Mouse (Mus musculus) olfactory bulb, adult 2 months (tissue): ENCODE measurements around the gene 1700019D03Rik. TPM values are rescaled to one million over a fixed set of nuclear protein-coding genes. Genes with fewer than 3 reads are reported as not detected.

Experiments used
- H3K27ac ChIP-seq: fragments of 200-500 bp; 2 replicates; pipeline ENCODE4 v1.5.1; 2012; ENCODE audit warnings: low read depth, low read length; ENCODE audit not compliant: insufficient read depth
- H3K4me1 ChIP-seq: fragments of 200-500 bp; 2 replicates; pipeline ENCODE4 v1.6.1; 2012; ENCODE audit warnings: low read length; ENCODE audit not compliant: control insufficient read depth, insufficient read depth
- H3K4me3 ChIP-seq: fragments of 200-500 bp; 2 replicates; pipeline ENCODE4 v1.5.1; 2012; ENCODE audit warnings: mild to moderate bottlenecking, low read depth, low read length, moderate library complexity; ENCODE audit not compliant: insufficient read depth
- CTCF ChIP-seq: fragments of 200-500 bp; IDR thresholded peaks from 2 replicates; pipeline ENCODE4 v1.5.1; 2012; ENCODE audit warnings: low read depth, mild to moderate bottlenecking, low read length, moderate library complexity; ENCODE audit not compliant: insufficient read depth
- POLR2A ChIP-seq: fragments of 200-500 bp; IDR thresholded peaks from 2 replicates; pipeline ENCODE4 v1.6.1; 2012; ENCODE audit warnings: mild to moderate bottlenecking, low read depth, low read length, moderate library complexity; ENCODE audit not compliant: insufficient read depth
- WGBS: fragments of 180-500 bp; shearing (Covaris S2); methylation state at CpG from one replicate; pipeline ENCODE4 v1.1.7; 2018; 5-methylcytosine and 5-hydroxymethylcytosine counted together
- polyA plus RNA-seq: library from polyadenylated mRNA; stranded (reverse); fragments of >200 nt; gene quantifications from 2 replicates; pipeline ENCODE4 v1.2.4, GENCODE M21; 2012; ENCODE audit warnings: low replicate concordance; ENCODE audit not compliant: missing spikeins, insufficient read depth, insufficient read length

Gene 1700019D03Rik
- polyA plus RNA-seq, 1 experiment, result not detected

- 74% methylated on average over 6 of the region's 6 CpGs for WGBS
- no peaks in the 10 kb centered on the region for H3K4me1 ChIP-seq
- H3K4me3 ChIP-seq, result no peak overlapping the region
- H3K27ac ChIP-seq, result no peak overlapping the region
- TF ChIP-seq CTCF (no peak), POLR2A (no peak)
Observed at GRCm38 (mm10) chr1:52960191-52960590, 59.8 kb downstream of the 1700019D03Rik start.

GRCm38 (mm10) chr1:52956746-52957145 lies 63.2 kb downstream of the 1700019D03Rik start:
- H3K27ac ChIP-seq, result no peak overlapping the region
- WGBS, result 49% methylated on average over 4 of the region's 4 CpGs
- TF ChIP-seq POLR2A, result no peak
- no peak for TF ChIP-seq CTCF
- peaks cover 5% of the 10 kb centered on the region; the same call in 1 of the 2 replicates for H3K4me1 ChIP-seq
- H3K4me3 ChIP-seq, result no peak overlapping the region

GRCm38 (mm10) chr1:52955102-52955501 lies 64.9 kb downstream of the 1700019D03Rik start:
- no peak overlapping the region for H3K27ac ChIP-seq
- WGBS, result 53% methylated on average over 6 of the region's 6 CpGs
- peaks cover 5% of the 10 kb centered on the region; the same call in 1 of the 2 replicates for H3K4me1 ChIP-seq
- H3K4me3 ChIP-seq, result no peak overlapping the region
- no peak for TF ChIP-seq CTCF
- TF ChIP-seq POLR2A, result no peak

- no peak for TF ChIP-seq CTCF
- no peak for TF ChIP-seq POLR2A
- 91% methylated on average over 2 of the region's 2 CpGs for WGBS
- H3K27ac ChIP-seq, result no peak overlapping the region
- peaks cover 8% of the 10 kb centered on the region for H3K4me1 ChIP-seq
- H3K4me3 ChIP-seq, result no peak overlapping the region
Observed at GRCm38 (mm10) chr1:52954456-52954855, 65.5 kb downstream of the 1700019D03Rik start.

- Histone ChIP-seq H3K4me3 (no peak overlapping the region), H3K4me1 (peaks cover 8% of the 10 kb centered on the region), H3K27ac (no peak overlapping the region)
- TF ChIP-seq POLR2A (no peak), CTCF (no peak)
- WGBS, result 41% methylated on average over 4 of the region's 4 CpGs
Observed at GRCm38 (mm10) chr1:52953548-52953947, 66.4 kb downstream of the 1700019D03Rik start.

GRCm38 (mm10) chr1:52952551-52953397 lies 67.2 kb downstream of the 1700019D03Rik start:
- peak overlapping the region; percentile 74 for H3K27ac ChIP-seq
- 4% methylated on average over 47 of the region's 47 CpGs for WGBS
- peak overlapping the region; percentile 60 for H3K4me3 ChIP-seq
- peaks cover 8% of the 10 kb centered on the region for H3K4me1 ChIP-seq
- TF ChIP-seq POLR2A (no peak; the same call in 1 of the 2 replicates), CTCF (no peak)

GRCm38 (mm10) chr1:52952143-52952542 lies 67.8 kb downstream of the 1700019D03Rik start:
- TF ChIP-seq CTCF (no peak), POLR2A (no peak)
- 8% methylated on average over 5 of the region's 5 CpGs for WGBS
- Histone ChIP-seq H3K4me1 (peaks cover 8% of the 10 kb centered on the region), H3K4me3 (peak overlapping the region; percentile 60), H3K27ac (peak overlapping the region; percentile 74)

GRCm38 (mm10) chr1:52951146-52951868 lies 68.7 kb downstream of the 1700019D03Rik start:
- WGBS, result 58% methylated on average over 5 of the region's 5 CpGs
- peaks cover 8% of the 10 kb centered on the region for H3K4me1 ChIP-seq
- H3K4me3 ChIP-seq, result no peak overlapping the region
- H3K27ac ChIP-seq, result no peak overlapping the region
- TF ChIP-seq CTCF, result no peak
- no peak for TF ChIP-seq POLR2A

- TF ChIP-seq POLR2A, result no peak
- TF ChIP-seq CTCF, result no peak
- Histone ChIP-seq H3K4me3 (no peak overlapping the region), H3K27ac (no peak overlapping the region), H3K4me1 (peaks cover 4% of the 10 kb centered on the region)
- WGBS, result 90% methylated on average over 5 of the region's 5 CpGs
Observed at GRCm38 (mm10) chr1:52947895-52948294, 72.1 kb downstream of the 1700019D03Rik start.
